Mouse (Mus musculus): Measurements from ENCODE around the gene Dalrd3. TPM values are rescaled to one million over a fixed set of nuclear protein-coding genes. Genes with fewer than 3 reads are reported as not detected.
"Not testable (repeated sequence)": the region's sequence is repeated elsewhere in the genome, so short reads cannot be mapped to it uniquely, and the experiment has no call there.

Dalrd3 gene
- polyA plus RNA-seq, 1 experiment from 2014 or later, result 267 TPM

DNA sequence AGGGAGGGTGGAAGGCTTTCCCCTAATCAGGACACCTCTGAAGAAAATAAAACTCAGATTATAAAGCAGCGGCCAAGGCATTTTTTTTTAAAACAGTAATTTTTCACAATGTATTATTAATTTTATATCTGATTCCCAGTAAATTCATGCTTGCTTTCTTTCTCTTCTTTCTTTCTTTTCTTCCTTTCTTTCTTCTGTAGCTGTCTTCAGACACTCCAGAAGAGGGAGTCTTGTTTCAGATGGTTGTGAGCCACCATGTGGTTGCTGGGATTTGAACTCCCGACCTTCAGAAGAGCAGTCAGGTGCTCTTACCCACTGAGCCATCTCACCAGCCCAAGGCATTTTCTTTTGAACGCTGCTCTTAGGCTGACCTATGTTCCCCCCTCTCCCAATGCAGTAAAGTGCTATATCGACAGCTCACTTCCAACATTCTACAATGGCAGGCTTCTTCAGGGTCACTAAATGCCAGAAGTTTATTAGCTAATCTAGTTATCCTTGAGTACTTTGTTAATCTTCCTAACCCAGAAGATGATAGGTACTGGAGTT is 29.4 kb downstream of the Dalrd3 start:
- no peak overlapping the region for H3K4me2 ChIP-seq
- no peak overlapping the region for H3K9ac ChIP-seq
- peaks cover 17% of the 10 kb centered on the region for H3K4me1 ChIP-seq (replicated peaks)
- no peaks in the 10 kb centered on the region for H3K9me3 ChIP-seq
- WGBS, result 74% methylated on average over 4 of the region's 4 CpGs
- H3K27me3 ChIP-seq, result no peaks in the 10 kb centered on the region
- H3K36me3 ChIP-seq, result peaks cover 16% of the 10 kb centered on the region
- H3K4me3 ChIP-seq, result no peak overlapping the region
- no peak for ATAC-seq (ENCODE audit: low read depth)
- no peak overlapping the region for H3K27ac ChIP-seq (replicated peaks)

DNA sequence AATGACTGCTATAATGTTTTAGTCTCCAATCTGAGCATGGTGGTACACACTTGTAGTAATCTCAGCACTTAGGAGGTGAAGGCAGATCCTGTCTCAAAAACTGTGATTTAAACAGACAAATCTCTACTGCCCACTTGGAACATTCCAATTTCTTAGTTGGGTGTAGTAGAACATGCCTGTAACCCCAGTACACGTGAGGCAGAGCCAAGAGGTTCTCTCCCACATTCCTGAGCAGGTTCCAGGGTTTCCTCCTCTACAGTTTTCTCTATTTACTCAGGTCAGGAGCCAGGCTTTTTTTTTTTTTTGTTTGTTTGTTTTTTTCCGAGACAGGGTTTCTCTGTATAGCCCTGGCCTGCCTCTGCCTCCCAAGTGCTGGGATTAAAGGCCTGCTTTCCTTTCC is 30.3 kb downstream of the Dalrd3 start:
- Histone ChIP-seq H3K4me3 (no peak overlapping the region), H3K4me2 (no peak overlapping the region), H3K27me3 (no peaks in the 10 kb centered on the region), H3K9me3 (no peaks in the 10 kb centered on the region), H3K4me1 (replicated peaks) (peaks cover 17% of the 10 kb centered on the region), H3K9ac (no peak overlapping the region), H3K27ac (replicated peaks) (no peak overlapping the region), H3K36me3 (peaks cover 26% of the 10 kb centered on the region)
- WGBS, result 56% methylated on average over 2 of the region's 2 CpGs
- no peak for ATAC-seq (ENCODE audit: low read depth)

DNA sequence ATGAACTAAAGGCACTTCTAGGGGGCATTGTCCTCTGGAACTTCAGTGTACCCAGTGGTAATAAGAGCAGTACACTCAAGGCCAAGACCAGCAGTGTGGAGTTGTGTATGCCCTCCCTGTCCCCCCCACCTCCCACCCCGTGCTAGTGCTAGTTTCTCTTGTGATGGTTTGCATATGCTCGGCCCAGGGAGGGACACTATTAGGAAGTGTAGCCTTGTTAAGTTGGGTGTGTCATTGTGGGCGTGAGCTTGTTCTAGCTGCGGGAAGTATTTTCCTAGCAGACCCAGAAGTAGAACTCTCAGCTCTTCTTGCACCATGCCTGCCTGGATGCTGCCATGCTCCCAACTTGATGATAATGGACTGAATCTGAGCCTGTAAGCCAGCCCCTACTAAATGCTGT is 32.3 kb downstream of the Dalrd3 start:
- H3K4me2 ChIP-seq, result no peak overlapping the region
- H3K36me3 ChIP-seq, result peaks cover 44% of the 10 kb centered on the region
- no peaks in the 10 kb centered on the region for H3K27me3 ChIP-seq
- no peak overlapping the region for H3K9ac ChIP-seq
- no peaks in the 10 kb centered on the region for H3K9me3 ChIP-seq
- no peak overlapping the region for H3K4me3 ChIP-seq
- ATAC-seq (ENCODE audit: low read depth), result no peak
- 84% methylated on average over 4 of the region's 4 CpGs for WGBS
- no peak overlapping the region for H3K27ac ChIP-seq (replicated peaks)
- peaks cover 6% of the 10 kb centered on the region for H3K4me1 ChIP-seq (replicated peaks)

GRCm38 (mm10) chr9:108607929-108608328 is 38.2 kb downstream of the Dalrd3 start:
- H3K4me2 ChIP-seq; H3K27ac ChIP-seq (replicated peaks); H3K4me1 ChIP-seq (replicated peaks); H3K4me3 ChIP-seq; H3K27me3 ChIP-seq; ATAC-seq (ENCODE audit: low read depth); H3K9ac ChIP-seq; H3K9me3 ChIP-seq: not testable (repeated sequence)
- H3K36me3 ChIP-seq, result peaks cover 99% of the 10 kb centered on the region
- WGBS, result 92% methylated on average over 5 of the region's 5 CpGs

DNA sequence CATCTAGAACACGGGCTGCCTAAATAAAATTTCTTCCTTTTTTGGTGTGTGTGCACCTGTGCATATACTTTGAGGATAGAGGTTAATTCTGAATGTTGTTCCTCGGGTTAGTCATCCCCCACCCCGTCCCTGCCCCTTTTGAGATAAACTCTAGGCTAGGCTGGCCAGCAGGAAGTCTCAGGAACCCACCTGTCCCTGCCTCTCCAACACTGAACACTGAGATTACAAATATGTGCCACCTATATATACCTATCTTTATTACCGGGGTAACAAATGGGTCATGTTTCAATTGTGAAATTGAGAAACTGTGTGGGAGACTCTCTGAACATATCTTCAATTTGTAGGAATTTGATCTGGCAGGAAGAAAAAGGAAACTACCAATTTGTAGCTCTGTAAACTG is 39.2 kb downstream of the Dalrd3 start:
- Histone ChIP-seq H3K9ac (no peak overlapping the region), H3K4me2 (no peak overlapping the region), H3K4me3 (no peak overlapping the region), H3K27ac (replicated peaks) (no peak overlapping the region), H3K4me1 (replicated peaks) (no peaks in the 10 kb centered on the region), H3K9me3 (no peaks in the 10 kb centered on the region), H3K27me3 (no peaks in the 10 kb centered on the region), H3K36me3 (peaks cover 99% of the 10 kb centered on the region)
- no peak for ATAC-seq (ENCODE audit: low read depth)
- 93% methylated on average over 4 of the region's 4 CpGs for WGBS

- H3K9me3 ChIP-seq, result no peaks in the 10 kb centered on the region
- H3K4me2 ChIP-seq, result no peak overlapping the region
- H3K36me3 ChIP-seq, result peaks cover 96% of the 10 kb centered on the region
- 95% methylated on average over 10 of the region's 10 CpGs for WGBS
- no peak for ATAC-seq (ENCODE audit: low read depth)
- no peak overlapping the region for H3K27ac ChIP-seq (replicated peaks)
- no peaks in the 10 kb centered on the region for H3K4me1 ChIP-seq (replicated peaks)
- no peaks in the 10 kb centered on the region for H3K27me3 ChIP-seq
- no peak overlapping the region for H3K4me3 ChIP-seq
- H3K9ac ChIP-seq, result no peak overlapping the region
Measured at GRCm38 (mm10) chr9:108611488-108611887, 41.8 kb downstream of the Dalrd3 start.

- 97% methylated on average over 1 of the region's 1 CpGs for WGBS
- Histone ChIP-seq H3K4me1 (replicated peaks) (no peaks in the 10 kb centered on the region), H3K36me3 (peaks cover 64% of the 10 kb centered on the region)
Measured at GRCm38 (mm10) chr9:108617301-108617700, 47.6 kb downstream of the Dalrd3 start.

More at GRCm38 (mm10) chr9:108617301-108617700, 47.6 kb downstream of the Dalrd3 start:
- no peaks in the 10 kb centered on the region for H3K27me3 ChIP-seq
- H3K4me3 ChIP-seq, result no peak overlapping the region
- ATAC-seq (ENCODE audit: low read depth), result no peak
- H3K9ac ChIP-seq, result no peak overlapping the region
- H3K27ac ChIP-seq (replicated peaks), result no peak overlapping the region
- H3K9me3 ChIP-seq, result no peaks in the 10 kb centered on the region
- no peak overlapping the region for H3K4me2 ChIP-seq

MicroRNA genes within 50 kb of the gene (microRNA counts, 519-probe panel; counts per million panel counts)
- microRNA mmu-miR-191 (3,590 counts per million, percentile 51 among the panel's probes with 10 or more counts), microRNA mmu-miR-425 (3,088 counts per million, percentile 36 among the panel's probes with 10 or more counts)

Small RNA genes within 50 kb of the gene (microRNA-seq; reads per million reads assigned to microRNA genes)
- gene Gm24083 (not detected), gene Mir191 (not detected), gene Mir425 (863 reads per million, percentile 80 among the genes with 10 or more reads in this experiment)

Other genes starting within 250 kb of the Dalrd3 start
- 548 and 562 TPM in 2 replicates for gene Gpx1, start 231.0 kb upstream of the Dalrd3 start, polyA plus RNA-seq (2015; fragmentation: Nextera tagmentation; extraction: Ambion mirVana)
- gene Usp4, start 222.0 kb upstream of the Dalrd3 start, polyA plus RNA-seq (2015; fragmentation: Nextera tagmentation; extraction: Ambion mirVana), result 121 and 129 TPM in 2 replicates
- 2.2 TPM in 2 replicates for gene 1700102P08Rik, start 177.1 kb upstream of the Dalrd3 start, polyA plus RNA-seq (2015; fragmentation: Nextera tagmentation; extraction: Ambion mirVana)
- gene Ccdc36, start 141.4 kb upstream of the Dalrd3 start, polyA plus RNA-seq (2015; fragmentation: Nextera tagmentation; extraction: Ambion mirVana), result 0.74 and 1.4 TPM in 2 replicates
- not detected in 2 replicates for gene BC048562, start 133.4 kb upstream of the Dalrd3 start, polyA plus RNA-seq (2015; fragmentation: Nextera tagmentation; extraction: Ambion mirVana)
- 55.3 and 57.0 TPM in 2 replicates for gene Ccdc71, start 109.4 kb upstream of the Dalrd3 start, polyA plus RNA-seq (2015; fragmentation: Nextera tagmentation; extraction: Ambion mirVana)
- 68.4 and 86.4 TPM in 2 replicates for gene Klhdc8b, start 108.3 kb upstream of the Dalrd3 start, polyA plus RNA-seq (2015; fragmentation: Nextera tagmentation; extraction: Ambion mirVana)
- gene Lamb2, start 90.2 kb upstream of the Dalrd3 start, polyA plus RNA-seq (2015; fragmentation: Nextera tagmentation; extraction: Ambion mirVana), result 20.9 and 21.6 TPM in 2 replicates
- gene Usp19, start 79.3 kb upstream of the Dalrd3 start, polyA plus RNA-seq (2015; fragmentation: Nextera tagmentation; extraction: Ambion mirVana), result 68.3 and 80.2 TPM in 2 replicates
- 69.1 and 80.0 TPM in 2 replicates for gene Qars, start 62.2 kb upstream of the Dalrd3 start, polyA plus RNA-seq (2015; fragmentation: Nextera tagmentation; extraction: Ambion mirVana)
- 134 TPM in 2 replicates for gene Qrich1, start 53.1 kb upstream of the Dalrd3 start, polyA plus RNA-seq (2015; fragmentation: Nextera tagmentation; extraction: Ambion mirVana)
- 109 and 112 TPM in 2 replicates for gene Impdh2, start 9.6 kb upstream of the Dalrd3 start, polyA plus RNA-seq (2015; fragmentation: Nextera tagmentation; extraction: Ambion mirVana)
- 68.0 and 80.2 TPM in 2 replicates for gene Ndufaf3, start 2.5 kb upstream of the Dalrd3 start, polyA plus RNA-seq (2015; fragmentation: Nextera tagmentation; extraction: Ambion mirVana)
- gene Wdr6, start 8.9 kb downstream of the Dalrd3 start, polyA plus RNA-seq (2015; fragmentation: Nextera tagmentation; extraction: Ambion mirVana), result 254 and 259 TPM in 2 replicates
- gene P4htm, start 27.8 kb downstream of the Dalrd3 start, polyA plus RNA-seq (2015; fragmentation: Nextera tagmentation; extraction: Ambion mirVana), result 29.5 and 30.7 TPM in 2 replicates
- gene Arih2, start 79.5 kb downstream of the Dalrd3 start, polyA plus RNA-seq (2015; fragmentation: Nextera tagmentation; extraction: Ambion mirVana), result 47.0 and 53.4 TPM in 2 replicates
- 46.2 and 46.5 TPM in 2 replicates for gene Slc25a20, start 92.2 kb downstream of the Dalrd3 start, polyA plus RNA-seq (2015; fragmentation: Nextera tagmentation; extraction: Ambion mirVana)
- 56.1 and 57.6 TPM in 2 replicates for gene Prkar2a, start 119.4 kb downstream of the Dalrd3 start, polyA plus RNA-seq (2015; fragmentation: Nextera tagmentation; extraction: Ambion mirVana)
- 183 and 204 TPM in 2 replicates for gene Ip6k2, start 213.9 kb downstream of the Dalrd3 start, polyA plus RNA-seq (2015; fragmentation: Nextera tagmentation; extraction: Ambion mirVana)
- 20.7 and 23.9 TPM in 2 replicates for gene Nckipsd, start 238.5 kb downstream of the Dalrd3 start, polyA plus RNA-seq (2015; fragmentation: Nextera tagmentation; extraction: Ambion mirVana)

Measured in neural tube, embryonic 13.5 days (tissue).